Mouse (Mus musculus) hindbrain, postnatal 0 days (tissue): ENCODE measurements around the gene Rundc3a. TPM values are rescaled to one million over a fixed set of nuclear protein-coding genes. Genes with fewer than 3 reads are reported as not detected.

ENCODE experiments used
- ATAC-seq: fragments of 200-750 bp; cut with Nextera tagmentation; 2 replicates; pipeline ENCODE4 v1.8.0; 2017; ENCODE audit warnings: mild to moderate bottlenecking, moderate TSS enrichment, moderate library complexity
- DNase-seq: peaks from one replicate; pipeline ENCODE4 v3.0.0-alpha.2; 2015; ENCODE audit warnings: low spot score
- H3K27ac ChIP-seq: fragments of 300-500 bp; sonication (generic); 2 replicates; pipeline ENCODE4 v1.5.1; 2014; ENCODE audit warnings: mild to moderate bottlenecking
- H3K27me3 ChIP-seq: fragments of 300-500 bp; sonication (generic); 2 replicates; pipeline ENCODE4 v1.6.1; 2014; ENCODE audit warnings: low read length, mixed read lengths; ENCODE audit not compliant: insufficient read depth
- H3K36me3 ChIP-seq: fragments of 300-500 bp; sonication (generic); 2 replicates; pipeline ENCODE4 v1.6.1; 2014; ENCODE audit warnings: low read length, mixed read lengths; ENCODE audit not compliant: insufficient read depth
- H3K4me1 ChIP-seq: fragments of 300-500 bp; sonication (generic); 2 replicates; pipeline ENCODE4 v1.6.1; 2014; ENCODE audit warnings: antibody characterized with exemption, low read length, mixed read lengths; ENCODE audit not compliant: insufficient read depth
- H3K4me2 ChIP-seq: fragments of 300-500 bp; sonication (generic); 2 replicates; pipeline ENCODE4 v1.6.1; 2014; ENCODE audit warnings: low read depth, mild to moderate bottlenecking, low read length, moderate library complexity, mixed read lengths
- H3K4me3 ChIP-seq: fragments of 300-500 bp; sonication (generic); 2 replicates; pipeline ENCODE4 v1.5.1; 2014; ENCODE audit warnings: low read length
- H3K9ac ChIP-seq: fragments of 300-500 bp; sonication (generic); replicated peaks from 2 replicates; pipeline ENCODE4 v1.6.1; 2014; ENCODE audit warnings: mild to moderate bottlenecking, low read length, moderate library complexity, mixed read lengths
- H3K9me3 ChIP-seq: fragments of 300-500 bp; sonication (generic); 2 replicates; pipeline ENCODE4 v1.6.1; 2016; ENCODE audit warnings: low read length, mixed read lengths
- CTCF ChIP-seq: IDR thresholded peaks from 2 replicates; pipeline ENCODE4 v1.5.1; 2016; ENCODE audit warnings: antibody characterized with exemption, control low read depth, low read depth
- WGBS: fragments of 180-500 bp; shearing (Covaris S2); extraction: QIAGEN DNeasy Blood & Tissue Kit; methylation state at CpG from one replicate; pipeline ENCODE4 v1.1.7; 2014; 5-methylcytosine and 5-hydroxymethylcytosine counted together
- polyA plus RNA-seq: library from polyadenylated mRNA; unstranded; fragments of >200 nt; fragmentation: Nextera tagmentation; extraction: Ambion mirVana; gene quantifications from 2 replicates; pipeline ENCODE4 v1.2.1, GENCODE M21; 2015
- total RNA-seq: library from RNA; depleted of rRNA; stranded (reverse); fragments of >200 nt; gene quantifications from 2 replicates; pipeline ENCODE4 v1.2.3, GENCODE M21; 2014

Rundc3a gene
- total and polyA plus RNA-seq, 2 experiments from 2014 or later, result 114 to 310 TPM

- Histone ChIP-seq H3K4me1 (no peaks in the 10 kb centered on the region), H3K9ac (no peak overlapping the region), H3K36me3 (no peaks in the 10 kb centered on the region), H3K27me3 (no peaks in the 10 kb centered on the region), H3K9me3 (no peaks in the 10 kb centered on the region), H3K27ac (no peak overlapping the region), H3K4me3 (no peak overlapping the region), H3K4me2 (no peak overlapping the region)
- no peak for ATAC-seq
- no peak for DNase-seq
- no peak for TF ChIP-seq CTCF
- 83% methylated on average over 4 of the region's 4 CpGs for WGBS
Measured at GRCm38 (mm10) chr11:102350416-102350815, 42.8 kb upstream of the Rundc3a start.

GRCm38 (mm10) chr11:102350981-102351523 is 42.2 kb upstream of the Rundc3a start:
- Histone ChIP-seq H3K4me3 (no peak overlapping the region), H3K9me3 (no peaks in the 10 kb centered on the region), H3K4me1 (no peaks in the 10 kb centered on the region), H3K4me2 (no peak overlapping the region), H3K36me3 (no peaks in the 10 kb centered on the region), H3K27me3 (no peaks in the 10 kb centered on the region), H3K27ac (no peak overlapping the region), H3K9ac (no peak overlapping the region)
- 89% methylated on average over 17 of the region's 17 CpGs for WGBS
- DNase-seq, result no peak
- TF ChIP-seq CTCF, result no peak
- no peak for ATAC-seq

- 54% methylated on average over 4 of the region's 5 CpGs for WGBS
- H3K4me2 ChIP-seq, result no peak overlapping the region
- no peak overlapping the region for H3K9ac ChIP-seq
- no peak for DNase-seq
- H3K27ac ChIP-seq, result no peak overlapping the region
- H3K27me3 ChIP-seq, result no peaks in the 10 kb centered on the region
- H3K9me3 ChIP-seq, result no peaks in the 10 kb centered on the region
- no peak overlapping the region for H3K4me3 ChIP-seq
- no peaks in the 10 kb centered on the region for H3K36me3 ChIP-seq
- TF ChIP-seq CTCF, result no peak
- H3K4me1 ChIP-seq, result no peaks in the 10 kb centered on the region
- no peak for ATAC-seq
Measured at GRCm38 (mm10) chr11:102352378-102352777, 40.8 kb upstream of the Rundc3a start.

GRCm38 (mm10) chr11:102353021-102353431 is 40.2 kb upstream of the Rundc3a start:
- Histone ChIP-seq H3K4me1 (no peaks in the 10 kb centered on the region), H3K9me3 (no peaks in the 10 kb centered on the region), H3K36me3 (no peaks in the 10 kb centered on the region), H3K27me3 (no peaks in the 10 kb centered on the region), H3K4me2 (no peak overlapping the region), H3K9ac (no peak overlapping the region), H3K27ac (no peak overlapping the region), H3K4me3 (no peak overlapping the region)
- WGBS, result 45% methylated on average over 8 of the region's 8 CpGs
- ATAC-seq, result no peak
- TF ChIP-seq CTCF, result no peak
- DNase-seq, result no peak

GRCm38 (mm10) chr11:102355501-102355900 is 37.7 kb upstream of the Rundc3a start:
- DNase-seq (no peak), ATAC-seq (no peak)
- Histone ChIP-seq H3K4me1 (no peaks in the 10 kb centered on the region), H3K9ac (no peak overlapping the region), H3K36me3 (no peaks in the 10 kb centered on the region), H3K27ac (no peak overlapping the region), H3K4me3 (no peak overlapping the region), H3K27me3 (no peaks in the 10 kb centered on the region), H3K9me3 (no peaks in the 10 kb centered on the region), H3K4me2 (no peak overlapping the region)
- no peak for TF ChIP-seq CTCF
- WGBS, result 91% methylated on average over 3 of the region's 3 CpGs

DNA sequence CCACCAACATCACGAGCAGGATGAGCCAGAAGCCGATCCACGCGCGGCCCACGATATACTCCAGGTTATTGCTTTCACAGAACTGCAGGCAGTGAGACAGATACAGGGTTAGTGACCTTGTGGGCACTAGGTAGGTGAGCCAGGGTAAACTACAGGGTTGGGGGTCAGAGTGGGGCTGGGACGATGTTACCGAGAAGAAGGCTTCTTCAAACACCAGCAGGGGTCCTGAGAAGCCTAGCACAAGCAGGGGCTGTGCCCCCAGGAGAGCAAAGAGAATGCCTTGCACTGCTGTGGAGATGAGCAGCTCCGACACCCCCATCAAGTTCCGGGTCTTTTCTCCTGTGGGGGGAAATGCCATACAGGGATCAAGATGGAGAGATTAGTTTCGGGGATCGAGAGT is 37.0 kb upstream of the Rundc3a start:
- H3K27ac ChIP-seq, result no peak overlapping the region
- no peak overlapping the region for H3K4me2 ChIP-seq
- no peaks in the 10 kb centered on the region for H3K27me3 ChIP-seq
- TF ChIP-seq CTCF, result no peak
- WGBS, result 82% methylated on average over 12 of the region's 12 CpGs
- H3K9ac ChIP-seq, result no peak overlapping the region
- no peaks in the 10 kb centered on the region for H3K4me1 ChIP-seq
- H3K36me3 ChIP-seq, result no peaks in the 10 kb centered on the region
- no peak for ATAC-seq
- DNase-seq, result no peak
- H3K9me3 ChIP-seq, result no peaks in the 10 kb centered on the region
- no peak overlapping the region for H3K4me3 ChIP-seq

- TF ChIP-seq CTCF, result no peak
- Histone ChIP-seq H3K9me3 (no peaks in the 10 kb centered on the region), H3K36me3 (no peaks in the 10 kb centered on the region), H3K4me1 (no peaks in the 10 kb centered on the region), H3K9ac (no peak overlapping the region), H3K4me3 (no peak overlapping the region), H3K27ac (no peak overlapping the region), H3K4me2 (no peak overlapping the region), H3K27me3 (no peaks in the 10 kb centered on the region)
- WGBS, result 73% methylated on average over 31 of the region's 31 CpGs
- DNase-seq (no peak), ATAC-seq (no peak)
Measured at GRCm38 (mm10) chr11:102356636-102357350, 36.4 kb upstream of the Rundc3a start.
